Mouse (Mus musculus): ENCODE results near the gene Use1. TPM values are rescaled to one million over a fixed set of nuclear protein-coding genes. Genes with fewer than 3 reads are reported as not detected.

Gene Use1
- total RNA-seq, 1 experiment from 2014 or later: 137 TPM

- peak; percentile 38 for ATAC-seq (replicated peaks; ENCODE audit: low read depth, poor library complexity, severe bottlenecking)
Observed at GRCm38 (mm10) chr8:71375581-71376422, 9.2 kb downstream of the Use1 start.

GRCm38 (mm10) chr8:71376423-71377030 lies 9.9 kb downstream of the Use1 start:
- no peak for ATAC-seq (replicated peaks; ENCODE audit: low read depth, poor library complexity, severe bottlenecking)

GRCm38 (mm10) chr8:71379008-71379407 lies 12.4 kb downstream of the Use1 start:
- no peak for ATAC-seq (replicated peaks; ENCODE audit: low read depth, poor library complexity, severe bottlenecking)

- no peak for ATAC-seq (replicated peaks; ENCODE audit: low read depth, poor library complexity, severe bottlenecking)
Observed at GRCm38 (mm10) chr8:71379512-71380075, 12.9 kb downstream of the Use1 start.

- no peak for ATAC-seq (replicated peaks; ENCODE audit: low read depth, poor library complexity, severe bottlenecking)
Observed at GRCm38 (mm10) chr8:71380178-71381171, 13.8 kb downstream of the Use1 start.

GRCm38 (mm10) chr8:71381421-71381970 lies 14.8 kb downstream of the Use1 start, which contains the start of gene Nr2f6:
Gene Nr2f6, minus strand, starts transcription at chr8:71381960.
- 0 out of 2 replicates have a peak, but pooled peaks have one; percentile 1 for ATAC-seq (replicated peaks; ENCODE audit: low read depth, poor library complexity, severe bottlenecking)

- ATAC-seq (replicated peaks; ENCODE audit: low read depth, poor library complexity, severe bottlenecking): peak; percentile 64
Observed at GRCm38 (mm10) chr8:71381971-71382961, 15.6 kb downstream of the Use1 start.

GRCm38 (mm10) chr8:71383396-71383795 lies 16.7 kb downstream of the Use1 start:
- ATAC-seq (replicated peaks; ENCODE audit: low read depth, poor library complexity, severe bottlenecking): no peak

GRCm38 (mm10) chr8:71383860-71384259 lies 17.2 kb downstream of the Use1 start:
- ATAC-seq (replicated peaks; ENCODE audit: low read depth, poor library complexity, severe bottlenecking): no peak

- no peak for ATAC-seq (replicated peaks; ENCODE audit: low read depth, poor library complexity, severe bottlenecking)
Observed at GRCm38 (mm10) chr8:71385212-71385835, 18.7 kb downstream of the Use1 start.

GRCm38 (mm10) chr8:71388267-71388666 lies 21.6 kb downstream of the Use1 start:
- ATAC-seq (replicated peaks; ENCODE audit: low read depth, poor library complexity, severe bottlenecking): no peak

- no peak for ATAC-seq (replicated peaks; ENCODE audit: low read depth, poor library complexity, severe bottlenecking)
Observed at GRCm38 (mm10) chr8:71391696-71392095, 25.0 kb downstream of the Use1 start.

GRCm38 (mm10) chr8:71392391-71392790 lies 25.7 kb downstream of the Use1 start:
- ATAC-seq (replicated peaks; ENCODE audit: low read depth, poor library complexity, severe bottlenecking): no peak

GRCm38 (mm10) chr8:71392871-71393270 lies 26.2 kb downstream of the Use1 start:
- no peak for ATAC-seq (replicated peaks; ENCODE audit: low read depth, poor library complexity, severe bottlenecking)

GRCm38 (mm10) chr8:71394481-71394880 lies 27.8 kb downstream of the Use1 start:
- ATAC-seq (replicated peaks; ENCODE audit: low read depth, poor library complexity, severe bottlenecking): no peak

GRCm38 (mm10) chr8:71395071-71395470 lies 28.4 kb downstream of the Use1 start:
- no peak for ATAC-seq (replicated peaks; ENCODE audit: low read depth, poor library complexity, severe bottlenecking)

GRCm38 (mm10) chr8:71395629-71396028 lies 29.0 kb downstream of the Use1 start, which contains the start of gene Ushbp1:
Gene Ushbp1, minus strand, starts transcription at chr8:71395802.
- no peak for ATAC-seq (replicated peaks; ENCODE audit: low read depth, poor library complexity, severe bottlenecking)
